Mouse (Mus musculus) layer of hippocampus, adult 2 months (tissue): ENCODE results near the gene Gm6812. TPM values are rescaled to one million over a fixed set of nuclear protein-coding genes. Genes with fewer than 3 reads are reported as not detected.
"Not testable (repeated sequence)": the region's sequence is repeated elsewhere in the genome, so short reads cannot be mapped to it uniquely, and the experiment has no call there.

Experiments used
- DNase-seq, 2 experiments: peaks; one replicate each; pipeline ENCODE4 v3.0.0; 2022; ENCODE audit warnings: low spot score in 2 of 2
- H3K27ac ChIP-seq: fragments of 200-600 bp; 2 replicates; pipeline ENCODE4 v1.8.1; 2022
- H3K4me3 ChIP-seq: fragments of 200-600 bp; 2 replicates; pipeline ENCODE4 v1.8.1; 2022; ENCODE audit warnings: mild to moderate bottlenecking
- CTCF ChIP-seq: fragments of 200-600 bp; conservative IDR thresholded peaks from 2 replicates; pipeline ENCODE4 v1.8.1; 2022; ENCODE audit warnings: antibody characterized with exemption, mild to moderate bottlenecking, moderate library complexity
- long read RNA-seq, 2 experiments: library from polyadenylated mRNA; stranded (forward); transcript quantifications; one replicate each; pipeline ENCODE4 v2.0.0; 2021; ENCODE audit warnings: borderline mapping rate in 2 of 2
- total RNA-seq, 2 experiments: library from RNA; stranded (reverse); gene quantifications; 2 replicates each; pipeline ENCODE4 v1.2.3; 2021

The Gm6812 gene
- not detected for total RNA-seq
- long read RNA-seq, experiment 1: 0 reads
- long read RNA-seq, experiment 2: 0 reads

- not testable (repeated sequence) for H3K27ac ChIP-seq, DNase-seq
These were observed at the start of gene Gm6812 for GRCm38 (mm10) chrX:68892953-68893352. Gene Gm6812, minus strand, starts transcription at chrX:68893053.

GRCm38 (mm10) chrX:68865145-68865544 lies 27.7 kb downstream of the Gm6812 start:
- no peak for DNase-seq
- no peak for TF ChIP-seq CTCF
- H3K4me3 ChIP-seq: no peak overlapping the region
- H3K27ac ChIP-seq: no peak overlapping the region

More at GRCm38 (mm10) chrX:68892953-68893352, at the start of gene Gm6812:
- not testable (repeated sequence) for H3K4me3 ChIP-seq

Other genes starting within 250 kb of the Gm6812 start
- gene Fmr1, start 214.5 kb downstream of the Gm6812 start, total RNA-seq: 10 to 100 TPM; 60.2 to 61.7 TPM
- gene Fmr1nb, start 131.2 kb downstream of the Gm6812 start, total RNA-seq: not detected
- gene Gm14698, start 72.0 kb downstream of the Gm6812 start, total RNA-seq: 1 to 10 TPM; 1.0 to 1.2 TPM